Mouse (Mus musculus): ENCODE results near the gene Mrc1.
A peak's percentile ranks its signal among the peaks of the same experiment; 100 is the strongest.

Mrc1 gene

DNA sequence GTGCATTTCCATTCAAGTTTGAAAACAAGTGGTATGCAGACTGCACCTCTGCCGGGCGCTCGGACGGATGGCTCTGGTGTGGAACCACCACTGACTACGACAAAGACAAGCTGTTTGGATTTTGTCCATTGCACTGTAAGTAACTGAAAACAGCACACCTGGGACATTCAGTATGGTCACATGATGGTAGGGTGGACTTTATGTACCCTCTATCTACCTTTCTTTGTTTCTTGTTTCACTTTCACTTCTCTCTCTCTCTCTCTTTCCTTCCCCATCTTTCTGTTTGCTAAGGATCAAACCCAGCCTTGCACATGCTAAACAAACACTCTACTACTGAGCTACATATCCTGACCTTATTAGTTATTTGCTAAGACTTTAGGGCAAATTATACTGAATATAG, 15.0 kb downstream of the Mrc1 start:
- DNase-seq (ENCODE audit: low spot score) = no peak

DNA sequence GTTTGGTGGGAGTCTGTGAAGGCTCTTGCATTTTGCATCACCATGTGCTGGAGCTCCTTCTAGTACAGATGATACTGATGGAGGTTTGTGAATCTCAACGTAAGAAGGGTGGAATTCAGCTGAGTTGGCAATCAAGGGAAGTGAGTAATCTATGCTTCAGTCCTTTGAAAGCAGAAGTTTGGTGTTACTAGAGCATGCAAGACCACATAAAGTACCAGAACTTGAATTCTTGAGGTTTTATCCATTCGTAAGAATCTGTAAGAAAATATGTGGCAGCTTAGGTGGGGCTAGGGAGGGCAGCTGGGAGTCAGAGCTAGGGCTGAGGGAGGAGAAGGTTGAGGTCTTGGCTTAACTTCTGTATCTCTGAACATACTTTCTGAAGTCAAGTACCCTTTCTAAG, 15.5 kb downstream of the Mrc1 start:
- DNase-seq (ENCODE audit: low spot score) = no peak

DNA sequence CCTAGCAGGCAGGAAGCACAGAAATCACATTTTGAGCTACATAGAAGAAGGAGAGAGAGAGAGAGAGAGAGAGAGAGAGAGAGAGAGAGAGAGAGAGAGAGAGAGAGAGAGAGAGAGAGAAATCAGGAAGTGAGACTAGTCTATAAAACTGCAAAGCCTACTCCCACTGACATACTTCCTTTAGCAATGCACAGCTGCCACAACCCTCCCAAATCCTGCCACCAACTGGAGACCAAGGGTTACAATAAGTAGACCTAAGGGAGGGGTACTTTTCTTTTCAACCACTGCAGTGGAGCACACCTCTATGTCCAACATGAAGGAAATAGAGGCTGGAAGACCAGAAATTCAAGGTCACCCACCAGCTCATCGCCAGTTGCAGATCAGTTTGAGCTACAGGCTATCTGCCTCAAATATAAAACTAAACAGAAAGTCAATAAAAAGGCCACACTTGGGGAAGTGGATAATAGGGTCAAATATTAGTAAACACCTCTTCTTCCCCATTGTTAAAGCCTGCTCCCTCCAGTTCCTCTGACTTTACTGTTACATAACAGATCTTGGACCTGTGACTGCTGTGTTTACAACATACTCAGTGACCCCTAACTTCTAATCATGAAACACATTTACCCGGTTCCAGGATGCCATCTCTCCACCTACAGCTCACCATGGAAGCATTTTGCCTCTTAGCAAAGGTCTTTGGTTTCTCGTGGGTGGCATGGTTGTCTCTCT, 20.8 kb downstream of the Mrc1 start:
- no peak for DNase-seq (ENCODE audit: low spot score)

DNA sequence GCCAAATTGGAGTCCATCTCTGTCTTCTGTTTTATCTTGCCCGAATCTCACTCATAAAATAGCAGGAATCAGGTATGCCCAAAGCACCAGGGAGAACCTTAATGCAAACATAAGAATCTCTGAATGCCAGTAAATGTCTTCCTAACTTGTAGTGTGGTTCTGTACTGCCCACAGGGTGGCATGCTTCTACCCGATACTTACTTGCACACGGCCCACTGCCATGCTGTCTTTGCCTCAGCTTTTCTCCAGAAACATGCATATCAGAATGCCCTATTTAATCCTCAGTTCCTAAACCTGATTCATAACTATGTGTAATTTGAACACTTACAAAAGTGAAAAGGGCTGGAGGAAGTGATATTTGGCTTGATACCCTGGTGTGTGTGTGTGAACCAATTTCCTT, 22.7 kb downstream of the Mrc1 start:
- no peak for DNase-seq (ENCODE audit: low spot score)

DNA sequence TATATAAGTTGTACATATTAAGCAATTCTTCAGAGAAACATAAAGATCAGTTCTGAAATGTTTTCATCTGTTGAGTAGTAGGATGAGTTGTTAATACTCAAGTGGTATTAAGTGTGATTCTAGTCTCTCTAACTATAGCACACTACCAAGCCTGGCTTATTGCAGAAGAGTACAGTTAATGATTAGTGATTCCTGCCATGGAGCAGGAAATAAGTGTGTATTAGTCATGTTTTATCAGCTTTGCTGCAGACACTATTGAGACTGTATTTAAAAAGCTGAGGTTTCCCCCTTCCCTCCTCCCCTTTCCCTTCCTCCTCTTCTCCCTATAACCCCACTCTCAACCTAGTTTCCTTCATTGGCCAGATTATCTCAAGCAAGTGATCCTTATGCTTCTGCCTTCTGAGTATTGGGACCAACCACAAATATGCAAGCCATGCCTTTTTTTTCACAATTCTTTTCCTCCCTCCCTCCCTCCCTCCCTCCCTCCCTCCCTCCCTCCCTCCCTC, 29.2 kb downstream of the Mrc1 start:
- no peak for DNase-seq (ENCODE audit: low spot score)

DNA sequence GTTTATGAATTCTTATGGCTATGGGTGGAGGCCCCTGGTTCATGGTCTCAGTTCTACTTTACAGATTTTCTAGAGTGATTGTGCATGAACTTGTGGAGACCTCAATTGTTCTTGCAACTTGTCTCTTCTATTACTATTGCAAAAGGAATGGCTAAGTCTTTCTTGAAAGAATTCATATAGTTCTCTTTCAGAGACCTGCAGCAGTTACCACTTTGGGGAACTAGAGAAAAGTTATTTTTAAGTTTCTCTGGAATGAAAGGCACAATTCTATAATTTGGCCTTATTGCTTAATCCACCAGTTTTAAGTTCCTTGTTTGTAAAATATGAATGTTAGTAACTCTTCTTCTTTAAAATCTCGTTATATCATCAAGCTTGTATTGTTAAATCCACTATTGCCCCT, 32.9 kb downstream of the Mrc1 start:
- no peak for DNase-seq (ENCODE audit: low spot score)

DNA sequence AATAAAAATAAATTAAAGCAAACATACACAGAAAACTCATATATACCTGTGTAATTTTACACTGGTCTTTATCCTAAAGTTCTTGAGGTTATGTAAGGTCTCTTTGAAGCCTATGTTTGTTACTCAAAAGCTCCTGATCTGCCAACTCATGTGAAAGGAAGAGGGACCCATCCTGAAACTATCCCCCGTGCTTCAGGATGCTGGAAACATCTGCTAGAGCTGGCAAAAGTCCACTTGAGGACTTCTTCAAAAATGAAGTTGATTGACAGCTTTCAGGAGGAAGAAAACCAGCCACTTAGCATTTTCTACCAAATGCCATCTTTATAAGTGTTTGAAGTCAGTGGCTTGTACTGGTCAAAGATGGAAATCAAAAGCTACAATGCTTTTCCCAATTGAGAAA, 40.0 kb downstream of the Mrc1 start:
- no peak for DNase-seq (ENCODE audit: low spot score)

DNA sequence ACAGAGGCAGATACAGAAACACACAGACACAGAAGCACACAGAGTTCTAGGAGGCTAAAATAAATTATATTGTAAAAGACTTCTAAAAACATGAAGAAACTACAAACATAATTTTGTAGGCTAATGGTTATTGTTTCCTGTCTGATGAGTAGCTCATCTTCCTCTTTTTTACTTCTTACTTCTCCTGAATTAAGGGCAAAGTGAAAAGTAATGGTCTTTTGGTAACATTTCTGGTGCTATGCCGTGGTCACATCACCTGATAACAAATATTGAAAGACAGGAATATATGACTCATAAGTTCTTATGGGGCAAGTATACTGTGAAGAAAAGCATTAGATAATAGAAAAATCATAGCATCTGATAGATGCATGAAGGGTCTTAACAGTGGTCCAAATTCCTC, 42.9 kb downstream of the Mrc1 start:
- DNase-seq (ENCODE audit: low spot score) = no peak

DNA sequence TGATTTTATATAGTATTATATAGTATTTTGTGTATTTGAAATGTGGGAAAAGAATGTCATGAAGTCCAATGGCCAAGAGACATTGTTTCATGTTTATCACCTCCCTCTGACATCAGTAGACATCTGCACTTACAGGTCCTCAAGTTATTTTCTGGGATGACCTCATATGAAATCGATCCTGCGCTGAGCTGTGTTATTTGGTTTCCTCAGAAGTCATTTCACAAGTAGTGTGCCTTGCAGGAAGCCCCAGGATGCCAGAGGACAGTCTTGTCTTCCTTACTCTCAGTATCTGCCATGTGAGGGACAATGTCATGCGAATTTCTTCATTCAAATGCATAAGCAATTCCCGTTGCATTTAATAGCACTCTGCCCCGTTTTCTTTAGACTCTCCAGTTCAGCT, 46.6 kb downstream of the Mrc1 start:
- DNase-seq (ENCODE audit: low spot score) = no peak

DNA sequence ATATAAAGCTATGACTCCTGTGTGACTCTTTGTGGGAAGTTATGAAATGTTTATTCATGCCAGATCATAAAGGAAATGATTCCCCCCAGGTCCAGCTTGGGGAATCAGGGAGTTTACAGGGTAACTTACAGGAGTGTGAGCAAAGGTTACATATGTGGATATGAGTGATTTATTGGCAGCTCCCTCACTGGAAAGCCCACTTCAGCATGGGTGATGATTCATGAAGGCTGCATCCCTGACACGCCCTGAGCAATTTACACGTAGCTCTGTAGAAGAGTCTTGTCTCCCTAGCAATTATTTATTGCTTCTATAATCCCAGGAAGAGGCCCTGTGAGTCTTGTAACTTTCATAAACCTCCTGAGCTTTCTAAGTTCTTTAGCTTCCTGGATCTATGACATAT, 50.1 kb downstream of the Mrc1 start:
- DNase-seq (ENCODE audit: low spot score) = no peak

DNA sequence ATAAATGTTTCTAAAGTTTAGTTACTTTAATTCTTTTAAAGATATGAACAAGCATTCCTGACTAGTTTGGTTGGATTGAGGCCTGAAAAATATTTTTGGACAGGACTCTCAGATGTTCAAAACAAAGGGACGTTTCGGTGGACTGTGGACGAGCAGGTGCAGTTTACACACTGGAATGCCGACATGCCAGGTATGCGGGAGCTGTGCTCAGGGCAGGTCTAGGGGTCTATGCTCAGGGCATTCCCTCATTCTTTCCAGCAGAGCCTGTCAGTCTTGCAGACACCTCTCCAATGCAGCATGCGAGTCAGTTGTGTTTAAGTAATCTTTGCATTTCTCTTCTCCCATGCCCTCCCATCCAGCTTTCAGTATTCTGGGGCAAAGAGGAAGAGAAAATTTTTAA, 50.6 kb downstream of the Mrc1 start:
- DNase-seq (ENCODE audit: low spot score) = no peak

DNA sequence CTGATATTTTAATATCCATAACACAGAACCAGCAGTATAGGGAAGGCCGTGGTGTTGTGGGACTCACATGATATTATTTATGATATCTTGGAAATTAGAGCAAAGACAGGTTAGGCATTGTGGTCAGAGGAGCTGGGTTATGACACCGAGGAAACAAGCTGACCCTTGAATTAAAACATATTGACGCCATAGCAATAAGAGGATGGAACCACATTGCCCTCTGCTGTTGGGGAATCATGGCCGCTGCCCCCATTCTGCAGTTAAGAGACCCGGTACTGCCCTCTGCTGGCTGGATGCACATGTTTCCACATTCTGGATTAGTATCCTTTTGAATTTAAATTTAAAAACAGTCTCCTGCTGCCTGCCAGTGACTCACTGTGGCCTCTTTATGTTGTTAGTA, 66.1 kb downstream of the Mrc1 start:
- peak; percentile 64 for DNase-seq (ENCODE audit: low spot score)

DNA sequence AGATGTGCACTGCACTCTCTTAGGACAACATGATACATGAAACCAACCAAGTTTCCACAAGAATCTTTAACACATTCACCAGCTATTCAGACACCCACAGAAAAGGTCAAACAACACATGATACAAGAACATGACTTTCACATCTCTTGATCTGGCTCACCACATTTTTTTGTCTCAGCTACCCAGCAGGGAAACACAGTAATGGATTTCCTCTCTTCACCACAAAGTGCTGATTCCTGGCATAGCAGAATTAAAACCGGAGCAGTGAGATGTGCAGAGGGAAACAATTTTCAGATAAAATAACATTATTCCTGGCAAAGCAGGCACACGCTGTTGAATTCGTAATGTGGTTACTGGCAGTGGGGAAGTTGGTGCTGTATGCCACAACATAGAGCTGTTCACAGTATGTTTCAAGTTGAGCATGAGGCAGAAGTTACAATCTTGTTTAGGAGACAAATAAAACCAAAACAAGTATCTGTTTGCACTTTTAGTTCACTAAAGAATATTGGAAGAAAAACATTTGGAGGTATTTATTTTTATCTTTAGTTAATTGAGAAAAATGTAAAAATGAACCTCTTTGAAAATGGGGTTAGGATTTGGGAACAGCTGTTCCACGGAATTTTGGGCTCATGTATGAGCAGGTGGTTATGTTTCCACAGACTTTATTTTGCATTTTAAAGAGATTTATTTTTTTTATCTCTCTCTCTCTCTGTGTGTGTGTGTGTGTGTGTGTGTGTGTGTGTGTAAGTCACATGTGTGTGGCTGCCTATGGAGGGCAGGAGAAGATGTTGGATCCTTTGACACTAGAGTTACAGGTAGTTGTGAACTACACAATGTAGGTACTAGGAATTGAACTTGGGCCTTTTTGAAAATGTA, 83.6 kb downstream of the Mrc1 start:
- DNase-seq (ENCODE audit: low spot score) = no peak

DNA sequence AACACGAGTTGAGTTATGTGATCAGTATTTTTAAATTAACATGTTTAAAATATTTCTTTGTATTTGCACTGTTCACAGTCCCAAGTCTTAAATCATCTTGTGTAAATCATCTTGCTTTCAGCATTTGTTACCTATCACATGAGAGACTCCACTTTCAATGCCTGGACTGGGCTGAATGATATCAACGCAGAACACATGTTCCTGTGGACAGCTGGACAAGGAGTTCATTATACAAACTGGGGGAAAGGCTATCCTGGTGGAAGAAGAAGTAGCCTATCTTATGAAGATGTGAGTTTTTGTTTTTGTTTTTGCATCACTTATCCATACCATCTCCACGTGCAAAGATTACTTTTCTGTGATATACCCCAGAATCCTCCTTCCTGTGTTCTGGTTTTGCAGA, 85.9 kb downstream of the Mrc1 start:
- no peak for DNase-seq (ENCODE audit: low spot score)

DNA sequence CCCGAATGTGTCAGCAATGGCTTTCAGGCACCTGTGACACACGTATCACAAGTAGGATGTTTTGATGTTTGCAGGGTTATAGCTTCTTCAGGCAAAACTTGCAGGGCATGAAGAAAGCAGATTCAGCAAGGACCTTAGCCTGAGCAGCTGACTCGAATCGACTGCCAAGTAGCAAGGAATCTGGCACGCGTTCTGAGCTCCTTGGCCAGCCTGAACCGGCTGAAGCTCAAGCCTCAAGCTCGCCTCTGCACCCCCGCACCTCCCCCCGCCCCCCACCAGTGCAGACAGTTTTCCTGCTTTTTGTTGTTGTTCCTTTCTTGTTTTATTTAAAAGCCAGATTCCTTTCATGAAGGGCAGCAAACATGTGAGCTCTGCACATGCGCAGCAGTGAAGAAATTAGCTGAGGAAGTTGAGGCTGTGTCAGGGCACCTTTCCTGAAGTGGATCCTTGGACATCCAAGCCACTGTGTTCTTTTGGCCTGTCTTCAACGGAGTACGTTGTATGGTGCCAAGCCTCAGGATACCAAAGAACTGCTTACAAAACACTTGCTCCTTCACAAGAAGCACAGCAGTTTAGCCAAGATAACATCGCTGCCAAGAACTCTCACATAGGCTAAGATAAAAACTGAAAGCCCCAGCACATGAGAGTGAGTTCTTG, 112.6 kb downstream of the Mrc1 start:
- DNase-seq (ENCODE audit: low spot score) = peak; percentile 80

DNA sequence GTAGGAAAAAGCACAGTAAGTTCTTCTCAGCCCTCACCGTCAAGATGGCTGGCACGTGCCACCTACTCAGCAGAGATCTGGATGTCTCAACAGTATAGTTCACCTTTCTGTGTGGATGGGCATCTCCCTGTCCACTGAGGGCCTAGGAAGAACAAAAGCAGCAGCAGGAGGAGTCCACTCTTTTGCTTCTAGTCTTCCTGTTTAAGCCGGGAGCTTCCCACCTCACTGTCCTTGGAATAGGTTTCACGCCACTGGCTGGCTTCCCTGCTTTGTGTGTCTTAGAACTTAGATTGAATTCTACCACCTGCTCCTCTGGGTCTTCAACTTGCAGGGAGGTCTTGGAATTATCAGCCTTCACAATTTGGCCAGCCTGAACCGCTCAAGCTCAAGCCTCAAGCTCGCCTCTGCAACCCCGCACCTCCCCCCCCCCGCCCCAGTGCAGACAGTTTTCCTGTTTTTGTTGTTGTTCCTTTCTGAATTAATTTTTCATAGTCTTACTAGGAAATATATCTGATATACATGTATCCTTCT, 113.2 kb downstream of the Mrc1 start:
- DNase-seq (ENCODE audit: low spot score) = peak; percentile 31
